Mouse (Mus musculus) spleen, embryonic (tissue): ENCODE measurements around the gene Il12rb1.

ENCODE experiments used
- CTCF ChIA-PET: fragments of 350-600 bp; sonication (Branson Sonifier 250); formaldehyde crosslinking; loops from one replicate; lab custom pipeline; 2022; lab: Charles Lee

The Il12rb1 gene

DNA sequence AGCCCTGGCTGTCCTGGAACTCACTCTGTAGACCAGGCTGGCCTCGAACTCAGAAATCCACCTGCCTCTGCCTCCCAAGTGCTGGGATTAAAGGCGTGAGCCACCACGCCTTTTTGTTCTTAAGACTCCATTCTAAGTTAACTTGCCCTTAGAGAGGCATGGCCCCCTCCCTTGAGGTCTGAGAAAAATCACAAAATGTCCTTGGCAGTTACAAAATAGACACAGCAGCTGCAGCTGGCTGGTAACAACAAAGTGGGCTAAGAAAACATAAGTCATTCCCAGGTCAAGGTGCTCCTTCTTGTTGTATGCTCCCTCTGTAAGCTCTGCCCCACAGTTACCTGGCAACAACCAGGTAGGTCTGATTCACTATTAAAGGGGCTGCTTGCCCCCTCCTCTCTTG is 14.3 kb downstream of the Il12rb1 start:
- CTCF ChIA-PET: interaction anchor here (0.7 to 1.1 kb wide), 4 partner anchors 22 to 71 kb away, joined by 3 to 4 read pairs (median 4); no protein-coding TSS in a partner anchor

DNA sequence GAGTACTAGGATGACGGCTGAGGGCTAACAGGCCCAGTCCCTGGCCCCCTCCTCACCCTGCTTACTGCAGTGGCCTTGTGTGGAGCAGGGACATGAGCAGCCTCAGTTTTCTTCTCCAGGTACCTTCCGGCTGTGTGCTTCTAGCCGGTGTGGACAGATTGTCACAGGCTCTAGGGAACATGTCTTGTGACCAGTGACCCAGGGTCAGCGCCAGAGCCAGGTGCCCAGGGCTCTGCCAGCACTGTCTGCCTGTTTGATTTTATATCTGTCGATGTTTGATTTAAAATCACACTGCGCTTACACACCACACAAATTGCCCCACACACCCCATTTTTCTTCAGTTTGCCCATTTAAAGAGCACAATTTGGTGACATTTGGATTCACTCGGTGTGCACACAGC is 15.6 kb downstream of the Il12rb1 start:
- CTCF ChIA-PET: interaction anchor here (1.1 kb wide), 1 partner anchor 21 kb away, joined by 3 read pairs; no protein-coding TSS in a partner anchor

DNA sequence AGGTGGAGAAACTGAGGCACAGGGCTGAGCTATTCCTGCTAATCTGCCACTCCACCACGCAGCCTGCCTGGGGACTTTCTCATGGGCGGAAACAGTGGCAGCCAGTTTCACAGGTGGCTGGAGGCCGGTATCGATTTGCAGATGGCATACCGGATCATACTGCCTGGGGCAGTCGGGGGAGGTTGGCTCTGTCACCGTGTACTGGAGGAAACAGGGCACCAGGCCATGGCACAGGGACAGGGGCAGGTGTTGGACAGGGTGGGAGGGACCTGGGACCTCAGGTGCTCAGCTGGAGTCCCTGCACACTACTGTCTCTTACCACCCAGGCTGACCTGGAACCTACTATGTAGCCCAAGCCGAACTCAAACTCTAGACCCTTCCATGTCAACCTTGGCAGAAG is 17.6 kb downstream of the Il12rb1 start:
- CTCF ChIA-PET: no interaction called here

DNA sequence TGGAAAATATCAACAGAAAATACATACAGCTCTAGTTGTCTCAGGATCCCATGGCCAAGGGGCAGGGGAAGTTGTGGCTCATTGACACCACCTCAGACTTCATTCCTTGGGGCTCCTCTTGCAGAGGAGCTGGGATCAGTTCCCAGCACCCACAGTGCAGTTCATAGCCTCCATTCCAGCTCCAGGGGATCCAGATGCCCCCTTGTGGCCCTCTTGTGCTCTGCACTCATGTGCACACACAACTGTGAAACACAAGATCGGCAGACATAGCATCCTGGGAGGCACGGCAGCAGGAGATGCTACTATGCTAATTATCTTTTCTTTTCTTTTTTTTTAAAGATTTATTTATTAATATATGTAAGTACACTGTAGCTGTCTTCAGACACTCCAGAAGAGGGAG is 18.8 kb downstream of the Il12rb1 start:
- CTCF ChIA-PET: no interaction called here

DNA sequence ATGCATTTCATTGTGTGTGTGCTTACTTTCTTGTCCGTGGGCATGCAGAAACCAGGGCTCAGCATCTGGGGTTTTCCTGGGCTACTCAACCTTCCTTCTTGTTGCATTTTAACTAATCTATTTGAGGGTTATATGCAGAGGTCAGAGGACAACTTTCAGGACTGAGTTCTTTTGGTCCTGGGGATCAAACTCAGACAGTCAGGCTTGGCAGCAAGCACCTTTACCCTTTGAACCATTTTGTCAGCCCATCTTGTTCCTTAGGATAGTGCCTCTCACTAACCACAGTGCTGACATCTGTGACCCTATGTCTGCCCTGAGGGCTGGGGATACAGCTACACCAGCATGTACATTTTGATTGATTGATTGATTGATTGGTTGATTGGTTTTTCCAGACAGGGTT is 19.5 kb downstream of the Il12rb1 start:
- CTCF ChIA-PET: interaction anchor here (0.6 kb wide), 2 partner anchors 134 to 1664 kb away, joined by 3 to 5 read pairs; no protein-coding TSS in a partner anchor

DNA sequence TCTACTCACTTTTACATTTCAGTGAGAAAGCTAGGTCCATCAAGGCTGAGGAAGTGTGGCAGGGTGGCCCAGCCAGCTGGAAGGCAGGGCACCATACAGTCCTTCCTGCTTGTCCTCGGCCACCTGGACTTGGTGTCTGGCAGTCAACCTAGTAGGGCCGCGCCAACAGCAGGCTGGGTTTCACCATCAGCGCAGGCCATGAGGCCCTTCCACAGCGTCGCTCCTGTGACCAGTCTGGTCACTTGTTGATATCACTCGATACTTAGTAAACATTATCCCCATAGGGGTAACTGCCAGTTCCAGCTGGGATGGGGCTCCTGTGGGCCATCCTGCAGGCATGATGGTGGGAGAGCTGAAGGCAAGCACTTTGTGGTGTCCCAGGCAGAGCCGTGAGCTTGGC is 23.3 kb downstream of the Il12rb1 start:
- CTCF ChIA-PET: no interaction called here

DNA sequence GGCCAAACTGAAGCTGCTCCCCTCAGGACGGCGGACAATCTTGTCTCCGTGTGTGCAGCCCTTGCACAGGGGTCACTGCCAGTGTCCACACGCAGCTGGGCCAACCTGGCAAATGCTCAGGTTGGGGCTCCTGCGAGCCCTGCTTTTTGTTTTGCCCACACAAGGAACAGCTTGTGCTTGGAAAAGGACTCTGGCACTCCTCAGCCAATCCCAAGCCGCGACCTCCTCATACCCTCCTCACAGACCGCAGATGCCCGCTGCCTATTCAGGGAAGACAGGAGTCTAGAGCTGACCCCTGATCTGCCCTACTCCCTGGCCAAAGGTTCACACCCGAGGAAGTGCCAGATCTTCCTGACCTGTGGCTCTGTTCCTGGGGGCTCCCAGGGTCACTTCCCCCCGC is 24.1 kb downstream of the Il12rb1 start:
- CTCF ChIA-PET: no interaction called here

DNA sequence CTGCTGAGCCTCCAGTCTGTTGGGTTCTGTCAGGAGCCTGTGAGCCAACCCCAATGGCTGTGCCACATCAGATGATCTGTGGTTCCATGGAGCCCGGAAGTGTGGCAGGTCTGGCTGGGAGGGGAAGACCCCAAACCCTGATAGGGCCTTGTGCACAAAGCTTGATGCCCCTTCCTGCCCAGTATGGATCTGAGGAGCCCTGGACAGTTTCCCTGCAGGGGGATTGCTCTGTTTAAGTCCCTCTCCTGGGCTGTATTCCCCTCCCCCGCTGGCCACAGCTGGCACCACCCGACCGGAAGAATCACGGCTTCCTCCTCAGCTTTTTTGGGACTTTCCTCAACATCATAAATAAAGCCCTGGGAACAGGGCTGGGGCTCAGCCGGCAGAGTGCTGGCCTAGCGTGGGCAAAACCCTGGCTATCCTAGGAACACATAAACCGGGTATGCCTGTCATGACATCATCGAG is 24.8 kb downstream of the Il12rb1 start:
- CTCF ChIA-PET: no interaction called here

DNA sequence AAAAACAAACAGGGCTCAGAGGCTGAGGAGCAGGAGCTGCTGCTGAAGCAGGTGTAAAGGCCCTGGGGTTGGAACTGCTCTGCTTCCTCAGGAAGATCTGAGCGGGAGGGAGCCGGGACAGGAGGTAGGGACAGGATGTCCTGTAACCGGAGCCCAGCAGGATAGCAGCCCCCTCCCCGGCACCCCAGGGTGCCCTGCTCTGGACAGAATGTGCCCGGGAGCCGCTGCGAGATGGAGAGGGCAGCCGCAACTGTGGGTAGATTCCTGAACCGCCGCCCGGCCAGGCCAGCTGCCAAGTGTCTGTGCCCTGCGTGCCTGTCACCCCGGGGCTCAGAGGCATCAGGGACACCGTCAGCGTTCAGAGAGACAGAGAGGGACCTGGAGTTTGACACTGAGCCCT is 25.3 kb downstream of the Il12rb1 start:
- CTCF ChIA-PET: no interaction called here

DNA sequence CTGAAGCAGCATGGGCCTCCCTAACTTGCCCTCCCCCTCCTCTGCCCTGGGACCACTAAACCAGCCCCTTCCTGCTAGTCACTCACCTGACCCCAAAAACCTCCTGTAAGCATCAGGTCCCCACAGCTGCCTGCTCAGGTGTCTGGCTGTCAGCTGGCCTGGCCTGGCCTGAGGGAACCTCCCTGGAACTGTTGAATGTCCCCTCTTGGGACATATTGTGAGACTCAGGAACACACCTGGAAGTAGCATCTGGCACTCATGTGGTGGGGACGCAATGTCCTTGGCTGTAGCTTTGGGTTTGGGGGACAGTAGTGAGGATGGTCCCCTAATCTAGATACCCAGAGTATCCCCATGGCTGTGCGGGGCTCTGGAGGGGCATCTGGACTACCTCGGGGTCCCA is 25.8 kb downstream of the Il12rb1 start:
- CTCF ChIA-PET: no interaction called here

DNA sequence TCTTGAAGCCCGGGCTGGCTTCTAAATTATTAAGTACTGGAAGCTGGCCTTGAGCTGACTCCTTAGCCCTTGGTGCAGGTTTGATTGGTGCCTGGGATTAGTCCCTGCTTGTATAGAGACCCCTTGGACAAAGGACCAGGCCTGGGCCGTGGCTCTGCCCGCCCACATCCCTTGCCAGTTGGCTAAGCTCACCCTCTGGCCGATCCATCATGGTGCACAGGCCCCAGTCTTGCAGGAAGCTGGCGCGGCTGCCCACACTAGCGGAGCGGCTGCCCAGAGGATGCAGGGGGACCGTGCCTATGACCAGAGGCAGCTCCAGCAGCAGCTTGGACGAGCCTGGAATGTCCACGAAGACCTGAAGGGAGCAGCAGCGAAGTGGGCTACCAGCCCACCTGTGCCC is 28.4 kb downstream of the Il12rb1 start:
- CTCF ChIA-PET: no interaction called here

DNA sequence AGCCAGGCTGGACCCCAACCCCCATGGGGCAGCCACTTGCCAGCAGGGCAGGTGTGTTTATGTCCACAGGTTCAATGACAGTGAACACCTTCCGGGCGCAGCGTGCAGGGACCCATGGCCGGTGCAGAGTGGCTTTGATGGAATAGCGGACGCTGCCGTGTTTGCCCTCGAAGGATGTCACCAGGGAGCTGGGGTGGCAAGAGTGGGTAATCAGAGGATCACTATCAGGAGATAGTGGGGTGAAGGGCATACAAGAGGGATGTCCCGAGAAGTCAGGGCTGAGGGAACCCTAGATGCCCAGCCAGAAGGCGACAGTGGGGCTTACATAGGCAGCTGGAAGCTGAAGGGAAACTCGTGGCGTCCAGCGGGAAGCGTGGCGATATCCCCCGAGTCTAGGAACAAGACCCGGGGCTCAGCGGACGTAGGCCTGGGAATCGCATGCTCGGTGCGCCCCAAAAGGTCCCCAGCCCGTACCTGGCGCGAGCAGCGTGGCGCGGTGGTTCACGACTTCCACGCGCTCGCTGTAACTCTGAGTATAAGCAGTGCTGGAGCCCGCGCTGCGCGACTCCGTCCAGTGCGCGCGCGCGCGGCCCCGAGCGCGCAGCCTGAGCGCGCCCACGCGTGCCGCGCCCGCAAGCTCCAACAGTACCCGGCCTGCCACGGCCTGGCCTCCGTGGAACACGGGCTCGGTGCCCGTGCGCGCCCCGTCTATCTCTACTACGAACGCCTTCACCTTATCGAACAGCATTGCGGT is 30.6 kb downstream of the Il12rb1 start:
- CTCF ChIA-PET: interaction anchor here (1.0 to 1.6 kb wide), 2 partner anchors 33 to 76 kb away, joined by 3 to 6 read pairs; partner anchors contain the start of gene Mast3

DNA sequence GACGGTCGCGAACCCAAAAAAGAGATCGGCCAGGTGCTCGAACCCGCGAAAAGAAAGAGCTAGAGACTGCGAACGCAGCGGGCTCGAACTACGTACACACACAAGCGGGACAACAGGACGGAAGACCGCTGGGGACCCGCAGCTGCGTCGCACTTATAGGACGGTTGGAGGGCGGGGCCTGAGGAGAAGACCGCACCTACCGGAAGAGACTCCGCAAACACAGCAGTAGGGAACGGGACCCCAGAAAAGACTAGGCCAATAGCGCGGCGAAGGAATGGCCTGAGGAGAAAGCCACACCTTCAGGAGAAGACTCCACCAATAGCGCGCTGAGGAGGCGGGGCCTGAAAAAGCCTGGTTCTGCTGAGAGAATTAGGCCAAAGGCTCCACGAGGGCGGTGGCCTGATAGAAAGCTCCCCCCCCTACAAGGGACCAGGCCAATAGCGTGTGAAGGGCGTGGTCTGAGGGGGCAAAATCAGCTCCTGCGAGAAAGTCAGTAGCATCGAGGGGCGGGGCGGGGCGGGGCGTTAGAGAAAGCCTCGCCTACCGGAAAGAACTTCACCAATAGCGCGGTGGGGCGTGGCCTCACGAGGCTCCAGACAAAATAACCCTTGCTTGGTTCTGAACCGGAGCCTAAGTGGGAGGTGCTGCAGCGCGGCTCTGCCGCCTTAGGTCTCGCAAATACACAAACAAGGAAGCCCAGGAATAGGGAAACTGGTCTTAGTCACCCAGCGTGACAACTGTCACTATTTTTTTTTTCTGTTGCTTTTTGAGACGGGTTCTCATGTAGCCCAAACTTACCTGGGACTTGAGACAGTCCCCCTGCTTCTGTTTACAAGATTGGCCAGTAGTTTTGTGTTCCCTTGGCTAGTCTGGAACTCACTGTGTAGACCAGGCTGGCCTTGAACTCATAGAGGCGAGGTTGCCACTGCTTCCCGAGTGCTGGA is 31.4 kb downstream of the Il12rb1 start, which contains the start of gene Arrdc2:
Gene Arrdc2 (minus strand): TSS at position 313 of the 944 bp plus-strand sequence.
- CTCF ChIA-PET: interaction anchor here (0.9 to 1.6 kb wide), 3 partner anchors 9 to 77 kb away, joined by 3 to 6 read pairs (median 4); partner anchors contain the start of gene Mast3

DNA sequence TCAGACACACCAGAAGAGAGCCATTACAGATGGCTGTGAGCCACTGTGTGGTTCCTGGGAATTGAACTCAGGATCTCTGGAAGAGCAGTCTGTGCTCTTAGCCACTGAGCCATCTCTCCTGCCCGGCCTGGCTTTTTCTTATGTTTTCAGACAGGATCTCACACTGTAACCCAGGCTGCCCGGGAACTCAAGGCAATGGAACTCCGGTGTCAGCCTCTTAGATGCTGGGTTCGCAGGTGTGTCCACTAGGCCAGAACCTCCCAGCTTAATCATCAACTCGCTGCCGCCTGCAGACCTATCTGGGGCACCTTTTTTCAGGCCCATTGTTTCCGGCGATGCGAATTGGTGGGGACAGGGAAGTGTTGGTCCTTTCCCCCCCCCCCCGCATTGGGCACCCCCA is 32.3 kb downstream of the Il12rb1 start:
- CTCF ChIA-PET: interaction anchor here (0.7 to 1.6 kb wide), 3 partner anchors 8 to 78 kb away, joined by 3 to 6 read pairs (median 4); no protein-coding TSS in a partner anchor

DNA sequence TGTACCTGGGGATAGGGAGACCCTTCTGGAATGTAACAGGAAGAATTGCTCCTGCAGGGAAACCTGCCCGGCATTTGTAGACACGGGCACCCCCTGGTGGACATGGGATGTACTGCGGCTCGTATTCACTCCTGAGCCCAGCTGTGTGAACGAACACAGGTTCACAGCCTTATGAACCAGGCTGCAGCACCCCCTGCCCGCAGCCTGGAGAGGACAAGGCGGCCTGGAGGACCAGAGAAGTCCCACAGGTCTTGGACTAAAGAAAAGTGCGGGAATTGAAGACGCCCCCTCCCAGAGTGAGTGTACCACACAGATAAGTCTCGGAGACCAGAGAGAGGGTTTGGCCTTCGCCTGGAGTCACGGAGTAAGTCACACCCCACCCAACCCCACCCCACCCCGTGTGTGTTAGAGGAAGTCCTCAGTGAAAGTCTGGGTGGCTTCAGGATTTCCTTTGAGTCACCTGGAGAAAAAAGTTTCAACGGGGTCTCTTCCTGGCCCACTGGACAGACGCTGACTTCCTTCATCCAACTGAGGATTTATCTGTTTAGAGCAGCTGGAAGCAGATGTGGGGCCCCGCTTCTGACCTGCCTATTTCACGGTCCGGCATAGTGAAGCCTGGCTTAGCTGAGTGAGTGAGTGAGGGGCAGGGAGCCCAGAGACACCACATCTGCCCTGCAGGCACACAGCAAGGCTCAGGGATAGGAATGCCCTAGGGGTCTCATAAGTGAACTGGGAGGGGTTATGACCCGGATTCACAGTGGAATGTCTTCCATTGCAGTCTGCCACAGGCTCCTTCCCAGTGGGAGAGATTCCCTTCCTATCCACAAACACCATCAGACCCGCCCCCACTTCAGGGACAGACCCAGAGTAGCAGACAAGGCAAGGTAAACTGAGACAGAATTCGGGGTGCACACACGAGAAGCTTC is 33.2 kb downstream of the Il12rb1 start:
- CTCF ChIA-PET: no interaction called here

DNA sequence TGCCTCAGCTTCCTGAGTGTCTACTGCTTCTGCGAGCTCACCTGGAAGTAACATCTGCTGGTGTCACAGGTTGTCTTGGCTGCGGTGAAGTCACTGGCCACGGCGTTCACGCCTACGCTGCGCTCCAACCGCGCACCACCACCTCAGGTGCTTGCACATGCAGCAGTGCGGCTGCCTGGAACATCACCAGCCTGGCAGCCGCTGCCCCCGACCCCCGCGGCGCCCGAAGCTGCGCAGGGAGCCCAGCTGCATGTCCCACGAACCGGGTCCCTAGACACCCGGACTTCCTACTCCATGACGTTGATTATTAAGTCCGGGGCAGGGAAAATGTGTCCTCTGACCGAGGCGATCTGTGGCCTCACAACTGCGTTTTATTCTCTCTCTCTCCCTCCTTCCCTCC is 34.2 kb downstream of the Il12rb1 start:
- CTCF ChIA-PET: no interaction called here

DNA sequence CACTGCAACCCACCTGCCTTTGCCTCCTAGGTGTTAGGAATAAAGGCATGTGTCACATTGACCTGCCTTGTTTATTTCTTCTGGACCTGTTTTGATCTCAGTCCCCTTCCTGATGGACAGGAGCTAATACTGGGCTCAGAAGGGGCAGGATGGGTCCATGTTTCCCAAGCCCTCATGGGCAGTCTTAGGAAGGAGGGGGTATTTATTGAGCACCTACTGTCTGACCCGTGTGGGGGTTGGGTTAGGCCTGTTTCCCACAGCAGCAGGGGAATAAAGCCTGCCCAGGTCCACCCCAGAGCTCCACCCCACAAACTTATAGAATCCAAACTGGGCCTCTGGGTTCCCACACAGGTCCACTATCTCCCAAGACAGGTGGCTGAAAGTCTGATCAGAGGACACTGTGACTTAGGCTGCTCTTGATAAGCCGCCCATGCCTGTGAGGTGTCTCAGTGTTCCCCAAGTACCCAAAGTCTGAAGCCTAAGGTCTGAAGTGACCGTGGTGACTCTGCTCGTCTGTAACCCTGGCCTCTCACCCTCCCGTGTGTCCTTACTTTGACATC is 35.0 kb downstream of the Il12rb1 start:
- CTCF ChIA-PET: interaction anchor here (0.6 to 1.9 kb wide), 2 partner anchors 25 kb away, joined by 11 to 12 read pairs; no protein-coding TSS in a partner anchor

DNA sequence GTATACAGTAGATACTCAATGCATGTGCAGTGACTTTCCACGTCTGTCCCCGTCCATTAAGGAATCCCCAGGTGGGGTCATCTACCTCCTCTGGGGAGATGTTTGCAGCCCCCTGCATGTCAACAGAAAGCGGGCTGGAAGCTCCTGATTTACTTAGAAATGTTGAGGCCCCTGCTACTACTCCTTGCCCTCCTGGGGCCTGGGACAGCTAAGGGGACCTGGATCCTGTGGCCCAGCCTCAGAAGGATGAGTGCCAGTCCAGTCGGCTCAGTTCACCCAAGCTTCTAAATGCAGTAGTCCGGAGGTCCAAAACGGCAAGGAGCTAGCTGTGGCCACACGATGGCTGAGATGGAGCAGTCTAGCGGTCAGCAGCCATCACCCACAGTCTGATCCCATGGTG is 35.7 kb downstream of the Il12rb1 start:
- CTCF ChIA-PET: interaction anchor here (0.6 to 1.9 kb wide), 3 partner anchors 22 to 26 kb away, joined by 4 to 12 read pairs (median 11); no protein-coding TSS in a partner anchor

DNA sequence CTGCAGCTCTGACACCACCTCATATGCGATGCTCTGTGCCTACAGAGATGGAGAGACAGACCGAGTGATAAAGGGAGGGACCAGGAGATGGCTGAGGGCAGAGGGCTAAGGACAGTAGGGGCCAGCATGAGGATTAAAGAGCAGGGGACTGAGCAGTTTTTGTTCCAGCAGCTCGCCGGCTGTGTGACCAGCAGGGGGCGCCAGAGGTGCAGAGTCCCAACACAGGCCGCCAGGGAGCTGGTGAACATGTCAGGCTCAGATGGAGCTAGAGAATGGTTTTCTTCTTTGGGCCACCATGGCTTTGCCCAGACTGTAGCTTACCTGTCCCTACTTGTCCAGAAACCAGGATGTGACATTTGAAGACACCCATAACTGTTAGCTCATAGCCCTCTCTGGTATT is 36.3 kb downstream of the Il12rb1 start:
- CTCF ChIA-PET: interaction anchor here (0.7 to 1.9 kb wide), 4 partner anchors 10 to 24 kb away, joined by 3 to 12 read pairs (median 4); no protein-coding TSS in a partner anchor

DNA sequence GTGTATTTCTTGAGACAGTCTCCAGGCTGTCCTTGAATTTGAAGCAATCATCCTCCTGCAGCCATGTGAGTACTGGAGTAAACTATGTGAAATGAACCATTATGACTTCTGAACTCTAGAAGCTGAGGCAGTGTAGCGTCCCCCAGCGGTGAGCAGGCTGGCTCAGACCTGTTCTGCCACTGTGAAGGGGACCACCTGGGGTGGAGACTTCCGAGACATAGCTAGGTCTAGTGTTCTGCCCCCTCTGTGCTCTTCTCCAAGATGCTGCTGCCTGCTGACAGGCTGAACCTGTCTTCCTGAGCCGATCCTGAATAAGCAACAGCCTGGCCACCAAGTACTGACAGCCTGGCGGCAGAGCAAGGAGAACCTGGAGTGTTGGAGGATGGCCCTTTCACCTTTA is 36.9 kb downstream of the Il12rb1 start:
- CTCF ChIA-PET: interaction anchor here (0.5 to 1.9 kb wide), 7 partner anchors 10 to 114 kb away, joined by 3 to 17 read pairs (median 4); no protein-coding TSS in a partner anchor
